Mouse (Mus musculus): ENCODE results near the gene Zfp358.
A peak's percentile ranks its signal among the peaks of the same experiment; 100 is the strongest.

The Zfp358 gene

GRCm38 (mm10) chr8:3499751-3500150, 6.8 kb downstream of the Zfp358 start:
- DNase-seq (ENCODE audit: low spot score in 2 of 2) = no peak

GRCm38 (mm10) chr8:3500235-3501090, 7.5 kb downstream of the Zfp358 start, which contains the start of gene Mcoln1:
Gene Mcoln1, plus strand, starts transcription at chr8:3500457.
- DNase-seq (ENCODE audit: low spot score in 2 of 2) = peak; percentile 97 to 99

- no peak for DNase-seq (ENCODE audit: low spot score in 2 of 2)
These were observed 9.3 kb downstream of the Zfp358 start for GRCm38 (mm10) chr8:3502217-3502616.

GRCm38 (mm10) chr8:3507979-3508754, 15.2 kb downstream of the Zfp358 start:
- no peak for DNase-seq (ENCODE audit: low spot score in 2 of 2)

- no peak for DNase-seq (ENCODE audit: low spot score in 2 of 2)
These were observed 21.8 kb downstream of the Zfp358 start for GRCm38 (mm10) chr8:3514681-3515247.

- DNase-seq (ENCODE audit: low spot score in 2 of 2) = peak; percentile 82 to 89
These were observed 22.3 kb downstream of the Zfp358 start, which contains the start of gene Pnpla6 for GRCm38 (mm10) chr8:3515260-3515671. Gene Pnpla6, plus strand, starts transcription at chr8:3515384.

- peak; percentile 61 to 67 for DNase-seq (ENCODE audit: low spot score in 2 of 2)
These were observed 23.0 kb downstream of the Zfp358 start for GRCm38 (mm10) chr8:3515771-3516417.

GRCm38 (mm10) chr8:3516450-3517116, 23.6 kb downstream of the Zfp358 start:
- DNase-seq (ENCODE audit: low spot score in 2 of 2) = peak; percentile 91 to 92

GRCm38 (mm10) chr8:3517117-3517495, 24.2 kb downstream of the Zfp358 start:
- peak in 1 of 2 experiments; percentile 36 for DNase-seq (ENCODE audit: low spot score in 2 of 2)

- no peak for DNase-seq (ENCODE audit: low spot score in 2 of 2)
These were observed 29.2 kb downstream of the Zfp358 start for GRCm38 (mm10) chr8:3522007-3522697.

GRCm38 (mm10) chr8:3530816-3531215, 37.9 kb downstream of the Zfp358 start:
- DNase-seq (ENCODE audit: low spot score in 2 of 2) = no peak

- DNase-seq (ENCODE audit: low spot score in 2 of 2) = no peak
These were observed 39.0 kb downstream of the Zfp358 start for GRCm38 (mm10) chr8:3531936-3532335.

- DNase-seq (ENCODE audit: low spot score in 2 of 2) = no peak
These were observed 43.3 kb downstream of the Zfp358 start for GRCm38 (mm10) chr8:3536053-3536841.

GRCm38 (mm10) chr8:3536940-3537339, 44.0 kb downstream of the Zfp358 start:
- no peak for DNase-seq (ENCODE audit: low spot score in 2 of 2)

GRCm38 (mm10) chr8:3537666-3538065, 44.7 kb downstream of the Zfp358 start:
- DNase-seq (ENCODE audit: low spot score in 2 of 2) = no peak

- no peak for DNase-seq (ENCODE audit: low spot score in 2 of 2)
These were observed 46.2 kb downstream of the Zfp358 start for GRCm38 (mm10) chr8:3539146-3539545.

- no peak for DNase-seq (ENCODE audit: low spot score in 2 of 2)
These were observed 47.1 kb downstream of the Zfp358 start for GRCm38 (mm10) chr8:3540076-3540475.

GRCm38 (mm10) chr8:3546511-3546910, 53.6 kb downstream of the Zfp358 start:
- DNase-seq (ENCODE audit: low spot score in 2 of 2) = no peak

Data from frontal cortex, postnatal 14 days (tissue).